Mouse (Mus musculus) cerebellum, adult 9-10 months (tissue): Measurements from ENCODE around the gene A3galt2.

Source experiments
- DNase-seq: peaks from one replicate; pipeline ENCODE4 v3.0.0; 2022

Gene A3galt2

DNA sequence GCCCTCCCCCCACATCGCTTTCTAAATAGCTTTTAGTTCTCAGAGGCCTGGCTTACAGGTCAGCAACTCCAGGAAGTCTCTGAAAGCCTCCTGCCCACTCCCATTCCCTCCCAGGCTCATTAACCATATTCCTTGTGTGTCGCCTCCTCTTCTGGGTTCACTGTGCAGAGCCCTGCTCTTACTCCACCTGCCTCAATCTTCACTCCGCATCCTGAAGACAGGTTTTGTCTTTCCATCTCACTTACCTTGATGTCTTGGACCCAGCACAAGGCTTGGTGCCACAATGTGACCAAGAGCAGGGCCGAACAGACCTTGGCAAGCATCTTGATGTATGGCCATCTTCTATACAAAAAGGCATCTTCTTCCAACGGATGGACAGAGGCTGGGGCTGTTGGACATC lies 4.0 kb downstream of the A3galt2 start:
- DNase-seq, result no peak

DNA sequence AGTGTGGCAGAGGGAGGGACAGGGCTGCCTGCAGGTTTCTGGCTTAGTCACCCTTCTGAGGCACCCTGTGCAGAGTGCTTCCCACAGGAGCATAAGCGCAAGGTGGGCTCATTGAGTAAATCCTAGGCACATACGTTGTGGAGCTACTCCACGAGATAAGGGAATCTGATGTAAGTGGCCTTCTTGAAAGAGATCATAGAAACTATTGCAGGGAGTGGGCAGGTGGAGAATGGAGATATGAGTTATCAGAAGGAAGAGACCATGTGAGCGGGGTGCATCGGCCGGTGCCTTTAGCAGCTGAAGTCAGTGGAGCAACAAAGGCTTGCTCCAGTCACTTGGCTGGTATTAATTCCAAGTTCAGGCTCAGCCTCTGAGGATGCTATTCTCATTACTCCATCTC lies 4.9 kb downstream of the A3galt2 start:
- no peak for DNase-seq

DNA sequence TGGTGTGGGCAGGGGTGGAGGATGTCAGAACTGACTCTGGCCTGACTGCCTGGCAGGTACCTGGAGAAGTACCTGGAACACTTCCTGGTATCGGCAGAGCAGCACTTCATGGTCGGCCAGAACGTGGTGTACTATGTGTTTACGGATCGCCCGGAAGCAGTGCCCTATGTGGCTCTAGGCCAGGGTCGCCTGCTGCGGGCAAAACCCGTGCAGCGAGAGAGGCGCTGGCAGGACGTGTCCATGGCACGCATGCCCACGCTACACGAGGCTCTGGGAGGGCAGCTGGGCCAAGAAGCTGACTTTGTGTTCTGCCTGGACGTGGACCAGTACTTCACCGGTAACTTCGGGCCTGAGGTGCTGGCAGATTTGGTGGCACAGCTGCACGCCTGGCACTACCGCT lies 11.8 kb downstream of the A3galt2 start:
- DNase-seq, result no peak

DNA sequence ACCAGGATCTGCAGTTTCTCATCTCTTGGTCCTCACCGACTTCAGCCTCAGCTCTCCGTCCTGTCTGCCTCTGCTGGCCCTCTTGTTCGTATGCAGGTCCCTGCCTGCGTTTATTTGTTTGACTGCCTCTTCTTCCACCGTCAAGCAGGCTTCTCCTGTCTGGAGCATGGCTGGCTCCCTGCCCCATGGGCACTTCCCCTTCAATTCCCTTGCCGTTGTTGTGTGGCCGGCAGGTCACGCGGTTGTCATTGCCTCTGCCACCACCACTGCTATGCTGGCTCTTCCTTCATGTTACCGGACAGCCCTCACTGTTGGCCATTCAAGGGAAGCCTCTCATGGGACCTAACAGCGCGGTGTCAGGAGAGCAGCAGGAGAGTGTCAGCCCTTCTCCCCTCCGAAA lies 13.0 kb downstream of the A3galt2 start:
- no peak for DNase-seq

DNA sequence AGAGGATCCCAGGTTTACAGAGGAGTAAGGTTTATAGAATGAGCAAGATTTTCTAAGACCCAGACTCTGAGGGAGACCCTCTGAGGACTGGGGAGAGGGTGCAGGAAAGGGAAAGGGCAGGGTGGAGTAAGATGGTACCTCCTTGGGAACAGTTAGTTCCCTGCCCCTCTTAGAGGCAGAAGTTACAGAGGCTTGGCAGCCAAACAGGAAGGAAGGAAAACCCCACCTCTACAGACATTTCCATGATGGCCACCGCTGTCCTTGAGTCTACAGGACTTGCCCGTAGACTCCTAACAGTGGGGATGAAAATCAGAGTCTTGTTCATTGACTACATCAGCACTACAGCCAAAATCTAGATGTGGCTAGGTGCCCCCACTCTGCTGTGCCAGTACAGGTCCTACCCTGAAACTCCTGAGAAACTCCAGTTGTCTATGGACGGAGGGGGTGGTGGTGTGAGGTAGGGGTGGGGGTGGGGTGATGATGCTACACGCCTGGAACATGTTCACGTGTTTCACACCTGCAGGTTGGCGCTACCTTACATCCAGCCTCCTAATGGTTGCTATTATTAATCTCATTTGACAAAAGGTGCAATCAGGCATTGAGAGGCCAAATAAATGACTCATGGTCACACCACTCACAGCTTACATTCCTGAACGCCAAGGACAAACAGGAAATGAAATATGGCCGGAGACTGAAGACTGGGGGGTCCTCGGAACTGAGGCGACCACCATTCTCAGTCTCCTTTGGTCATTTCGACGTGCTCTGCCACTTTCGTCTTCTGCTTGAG lies 14.6 kb downstream of the A3galt2 start:
- no peak for DNase-seq

DNA sequence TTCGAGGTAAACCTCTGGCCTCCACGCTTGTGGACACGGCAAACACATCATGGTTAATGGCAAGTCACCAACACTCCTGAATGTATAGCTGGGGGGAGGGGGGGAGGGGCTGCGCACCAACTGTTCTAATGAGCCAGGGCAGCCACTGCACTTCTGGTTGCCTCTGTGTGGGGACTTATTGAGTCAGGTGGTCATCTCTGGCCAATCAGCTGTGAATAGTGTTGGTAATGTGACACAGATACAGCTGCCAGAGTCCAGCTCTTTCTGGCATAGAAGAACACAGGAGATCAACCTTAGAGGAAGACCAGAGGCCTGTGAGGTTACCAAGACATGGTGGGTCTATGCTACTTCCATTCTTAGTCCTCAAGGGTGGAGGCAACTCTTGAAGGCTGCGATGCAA lies 15.5 kb downstream of the A3galt2 start:
- no peak for DNase-seq

DNA sequence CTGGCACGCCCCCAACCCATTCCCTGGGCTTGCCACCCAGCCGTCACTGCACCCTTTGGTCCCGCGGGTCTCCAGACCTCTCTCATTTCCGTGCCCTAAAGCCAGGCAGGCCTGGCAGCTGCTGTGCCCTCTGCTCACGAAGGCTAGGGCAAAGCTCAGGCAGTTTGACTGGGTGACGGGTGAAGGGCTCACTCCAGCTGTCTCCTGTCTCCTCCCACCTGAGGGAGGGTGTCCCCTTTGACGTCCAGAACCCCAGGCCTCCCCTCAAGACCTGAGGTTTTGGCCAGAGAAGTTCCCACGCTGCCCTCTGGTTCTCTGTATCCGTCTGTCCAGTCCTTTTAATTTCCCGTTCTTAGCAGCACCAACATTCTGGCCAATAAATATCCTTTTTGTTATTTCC lies 18.7 kb downstream of the A3galt2 start:
- DNase-seq, result no peak

DNA sequence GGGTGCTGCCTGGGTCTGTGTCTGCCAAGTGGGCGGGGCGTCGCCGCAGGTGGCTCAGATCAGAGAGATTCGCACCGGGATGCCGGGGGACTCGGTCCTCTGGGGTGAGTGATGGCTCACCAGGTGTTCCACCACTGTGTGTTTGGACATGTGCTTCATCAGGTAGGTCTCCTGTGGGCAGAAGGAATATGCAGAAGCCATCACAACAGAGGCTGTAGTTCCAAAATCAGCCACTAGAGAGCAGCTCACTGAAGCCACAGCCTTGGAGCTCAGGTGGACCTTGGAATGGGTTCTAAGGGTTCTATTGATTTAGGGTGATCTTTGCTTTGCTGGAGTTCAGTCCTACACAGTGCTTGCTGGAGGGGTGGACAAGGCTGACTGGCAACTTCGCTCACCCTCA lies 19.3 kb downstream of the A3galt2 start:
- peak; percentile 73 for DNase-seq

DNA sequence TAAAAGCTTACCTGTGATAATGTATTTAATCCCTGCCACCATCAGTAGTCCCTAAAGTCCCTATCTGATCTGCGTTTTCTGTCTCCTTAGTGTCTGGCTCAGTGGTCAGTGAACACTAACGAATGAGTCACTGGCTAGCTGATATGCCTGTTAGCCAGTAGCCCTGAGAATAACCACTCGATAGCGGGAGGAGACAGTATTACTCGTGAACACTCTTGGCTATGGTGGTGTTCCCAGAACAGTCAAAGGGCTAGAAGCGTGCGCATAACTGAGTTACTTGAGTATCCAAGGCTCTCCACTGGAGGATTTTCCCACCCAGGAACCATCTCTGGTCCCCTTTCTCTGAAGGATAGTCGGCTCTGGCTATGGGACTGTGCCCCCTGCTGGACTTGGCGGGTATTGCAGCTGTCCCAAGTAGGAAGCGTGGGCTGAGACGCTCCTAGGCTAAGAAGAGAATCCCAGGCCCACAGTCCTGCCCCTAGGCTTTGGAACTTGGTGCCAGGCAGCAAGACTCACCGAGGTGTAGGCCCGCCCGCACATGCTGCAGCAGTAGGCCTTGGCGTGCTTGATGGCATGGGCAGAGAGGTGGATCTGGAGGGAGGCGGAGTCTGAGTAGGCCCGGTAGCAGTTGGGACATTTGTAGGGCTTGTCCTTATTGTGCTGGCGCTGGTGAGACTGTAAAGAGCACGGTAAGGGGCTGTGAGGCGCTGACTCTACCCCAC lies 21.6 kb downstream of the A3galt2 start:
- peak; percentile 85 for DNase-seq

DNA sequence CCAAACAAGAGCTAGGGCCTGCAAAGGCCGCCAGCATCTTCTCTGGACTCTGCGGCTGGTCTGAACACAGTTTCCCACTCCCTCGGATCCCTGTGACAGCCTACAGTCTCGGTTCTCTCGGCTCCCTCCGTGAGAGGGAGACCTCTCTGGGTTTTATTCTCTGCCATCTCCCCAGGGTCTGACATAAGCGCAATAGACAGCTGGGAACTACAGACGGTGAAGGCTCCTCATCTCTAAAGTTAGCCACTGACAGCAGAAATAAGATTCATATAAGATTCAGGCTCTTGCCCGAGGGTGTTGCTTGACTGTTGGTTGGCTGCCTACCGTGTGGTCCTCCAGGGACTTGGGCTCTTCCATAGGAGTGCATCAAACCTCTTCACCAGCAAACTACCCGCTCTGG lies 22.4 kb downstream of the A3galt2 start:
- no peak for DNase-seq

DNA sequence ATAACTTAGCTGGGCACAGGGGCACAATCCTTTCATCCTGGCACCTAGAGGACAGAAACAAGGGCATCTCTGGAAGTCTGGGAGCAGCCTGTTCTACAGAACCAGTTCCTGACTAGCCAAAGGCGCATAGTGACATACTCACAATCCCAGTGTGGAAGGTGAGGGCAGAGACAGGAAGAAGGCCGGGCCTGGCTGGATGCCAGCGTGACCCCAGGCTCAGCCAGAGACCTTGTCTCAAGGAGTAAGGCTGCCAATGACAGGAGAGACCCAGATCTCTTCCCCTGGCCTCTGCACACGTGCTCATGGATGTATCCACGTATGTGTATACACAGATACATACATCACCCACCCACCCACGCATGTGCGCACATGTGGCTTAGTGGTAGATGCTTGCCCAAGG lies 26.9 kb downstream of the A3galt2 start:
- no peak for DNase-seq

DNA sequence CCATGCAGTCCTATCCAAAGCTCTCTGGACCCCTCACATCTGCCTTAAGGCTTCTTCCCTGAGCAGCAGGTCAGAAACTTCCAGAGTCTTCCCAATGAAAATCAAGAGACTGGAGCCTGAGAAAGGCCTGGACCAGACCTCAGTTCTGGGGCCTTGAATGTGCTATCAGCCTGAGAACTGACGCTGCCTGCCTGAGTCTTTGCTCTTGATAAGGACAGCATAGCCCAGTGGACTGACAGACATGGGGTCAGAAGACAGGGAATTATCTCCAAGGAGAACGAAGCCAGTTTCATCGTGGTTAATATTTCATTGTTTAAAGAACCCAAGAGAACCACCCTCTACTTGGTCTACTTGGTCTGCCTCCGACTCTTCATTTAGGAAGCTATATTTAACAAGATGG lies 27.5 kb downstream of the A3galt2 start:
- DNase-seq, result no peak

DNA sequence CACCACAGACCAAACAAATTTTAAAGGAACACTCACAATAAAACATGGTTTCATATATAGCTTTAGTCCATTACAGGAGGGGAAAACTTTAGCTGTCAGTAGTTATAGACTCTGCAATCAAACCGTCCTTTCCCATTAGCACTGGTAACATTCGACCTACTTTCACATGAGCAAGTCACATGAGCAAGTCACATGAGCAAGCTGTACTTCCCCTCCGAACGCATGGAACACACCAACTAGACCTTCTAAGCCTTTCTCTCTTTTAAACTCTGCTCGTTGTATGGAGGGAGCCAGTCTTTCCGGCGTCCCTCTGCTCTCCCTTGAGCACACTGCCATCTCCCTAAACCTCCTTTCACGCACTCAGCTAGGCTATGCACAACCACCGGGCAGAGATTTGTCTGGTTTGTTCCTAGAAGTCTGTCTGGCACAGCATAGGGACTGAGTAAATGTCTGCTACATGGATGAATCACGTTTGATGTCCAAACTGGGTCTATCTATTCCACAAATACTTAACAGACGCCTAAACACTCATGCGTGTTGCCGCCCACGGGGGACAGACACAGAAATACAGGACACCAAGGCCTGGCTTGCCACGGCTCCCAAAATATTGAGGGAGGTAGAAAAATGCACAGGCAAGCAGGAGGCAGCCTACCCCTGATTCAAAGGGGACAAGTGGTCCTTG lies 29.9 kb downstream of the A3galt2 start:
- DNase-seq, result no peak

DNA sequence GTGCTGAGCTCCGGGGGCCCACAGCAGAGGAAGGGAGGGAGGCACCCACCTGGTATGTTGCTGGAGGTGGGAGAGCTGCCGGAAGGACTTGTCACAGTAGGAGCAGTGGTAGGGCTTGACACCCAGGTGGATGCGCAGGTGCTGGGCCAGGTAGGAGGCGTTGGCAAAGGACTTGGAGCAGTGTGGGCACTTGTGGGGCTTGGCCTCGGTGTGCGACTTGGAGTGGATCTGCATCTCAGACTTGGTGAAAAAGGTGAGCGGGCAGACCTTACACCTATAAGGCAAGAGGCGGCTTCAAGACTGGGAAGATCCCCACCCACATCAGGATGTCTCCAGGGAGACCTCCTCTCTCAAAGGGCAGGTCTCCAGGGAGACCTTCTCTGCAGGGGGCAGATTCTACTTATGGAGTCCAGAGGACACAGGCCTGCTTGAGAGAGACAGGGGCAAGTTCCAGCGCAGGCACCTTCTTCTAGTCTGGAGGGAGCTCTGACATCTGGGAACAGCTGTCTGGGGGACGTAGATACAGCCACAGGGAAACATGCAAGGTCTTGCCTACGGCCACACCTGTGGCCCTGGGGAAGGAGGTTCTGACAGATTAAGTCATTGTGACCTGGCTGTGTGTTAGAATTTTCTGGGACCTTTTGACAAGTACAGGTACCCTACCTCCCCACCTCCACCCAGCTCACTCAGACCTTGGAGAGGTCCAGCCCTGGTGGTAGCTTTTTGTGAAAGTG lies 30.9 kb downstream of the A3galt2 start:
- DNase-seq, result no peak

DNA sequence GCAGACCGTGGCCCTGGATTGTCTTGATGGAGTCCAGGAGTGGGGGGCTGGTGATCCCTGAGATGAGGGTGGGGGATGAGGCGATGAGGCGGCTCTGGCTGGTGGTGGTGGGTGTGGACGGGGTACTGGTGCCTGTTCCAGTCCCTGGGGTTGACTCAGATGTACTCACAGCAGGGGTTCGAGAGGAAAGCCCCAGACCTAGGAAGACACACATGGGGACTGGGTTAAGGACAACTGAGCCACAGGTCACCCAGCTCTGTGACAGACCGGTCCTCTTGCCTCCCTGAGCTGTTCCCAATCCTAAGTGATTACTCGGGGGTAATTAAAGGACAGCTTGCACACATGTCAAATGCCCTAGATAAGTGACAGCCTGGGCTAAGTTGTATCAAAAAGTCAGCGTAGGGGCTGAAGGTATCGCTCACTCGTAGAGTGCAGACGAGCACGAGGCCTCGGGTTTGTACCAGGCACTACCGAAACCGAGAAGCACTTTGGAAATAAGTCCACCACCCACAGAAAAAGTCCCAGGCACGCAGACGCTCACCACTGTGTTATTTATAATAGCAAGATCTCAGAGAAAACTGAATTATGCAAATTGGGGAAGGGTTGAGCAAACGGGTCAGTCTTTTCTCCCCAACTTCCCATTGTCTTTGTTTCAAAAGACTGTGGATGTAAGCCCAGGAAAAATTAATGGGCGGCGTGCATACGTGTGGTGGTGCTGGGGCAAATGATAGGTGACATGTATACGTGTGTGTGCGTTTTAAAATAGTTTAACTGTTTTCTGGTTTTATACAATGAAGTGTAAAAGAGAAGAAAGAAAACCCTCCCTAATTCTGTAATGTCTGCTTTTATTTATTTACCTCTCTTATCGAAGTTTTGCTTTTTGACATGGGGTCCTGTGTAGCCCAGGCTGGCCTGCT lies 32.1 kb downstream of the A3galt2 start:
- DNase-seq, result no peak

DNA sequence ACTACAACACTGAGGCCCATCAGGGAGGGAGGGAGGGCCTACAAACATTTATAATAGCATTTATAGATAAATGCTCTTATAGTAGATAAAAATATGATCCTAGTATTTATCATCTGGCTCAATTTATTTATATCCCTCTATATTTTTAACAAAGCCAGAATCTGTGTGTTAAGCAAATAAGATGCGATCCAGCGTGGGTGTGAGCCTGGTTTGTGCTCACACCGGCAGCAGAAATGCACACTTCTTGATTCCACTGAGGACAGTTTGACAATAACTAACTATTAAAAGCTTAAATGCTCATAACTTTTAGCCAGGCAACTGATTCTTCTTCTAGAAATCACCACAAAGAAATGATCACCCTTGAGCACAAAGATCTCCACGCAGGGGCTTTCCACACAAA lies 32.9 kb downstream of the A3galt2 start:
- DNase-seq, result no peak

DNA sequence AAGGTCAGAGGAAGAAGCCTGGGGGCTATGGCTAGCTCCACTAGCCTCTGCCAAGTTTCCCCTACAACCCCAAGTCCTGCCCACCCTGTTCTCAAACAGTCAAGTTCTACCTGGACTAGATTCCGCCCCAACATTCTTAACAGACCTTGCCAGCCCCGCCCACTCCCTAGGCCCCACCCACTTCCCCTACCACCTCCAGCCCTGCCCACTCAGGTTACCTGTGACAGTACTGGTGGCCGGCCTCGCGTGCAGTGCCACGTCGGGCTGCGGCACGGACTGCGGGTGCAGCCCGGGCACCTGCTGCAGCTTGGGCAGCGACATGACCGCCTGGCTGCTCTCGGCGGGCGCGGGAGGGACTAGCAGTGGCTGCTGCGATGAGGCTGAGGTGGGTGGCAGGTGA lies 34.5 kb downstream of the A3galt2 start:
- no peak for DNase-seq

DNA sequence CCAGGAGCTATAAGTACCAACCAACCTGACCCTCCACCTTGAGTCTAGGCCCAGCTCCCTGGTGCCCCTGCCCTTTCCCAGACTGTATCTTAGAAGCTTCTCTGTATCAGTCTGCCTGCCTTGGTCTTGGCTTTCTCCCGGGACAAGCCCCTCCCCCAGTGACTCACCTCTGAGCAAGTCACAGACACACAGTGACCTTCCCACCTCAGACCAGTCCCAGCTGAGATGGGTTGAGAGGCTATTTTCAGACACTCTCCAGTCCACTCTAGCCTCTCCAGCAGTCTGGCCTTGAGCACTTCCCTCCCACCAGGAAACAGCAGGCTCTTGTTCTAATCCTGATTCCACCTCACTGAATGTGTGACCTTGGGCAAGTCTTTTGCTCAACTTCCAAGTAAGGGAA lies 38.5 kb downstream of the A3galt2 start:
- DNase-seq, result no peak

DNA sequence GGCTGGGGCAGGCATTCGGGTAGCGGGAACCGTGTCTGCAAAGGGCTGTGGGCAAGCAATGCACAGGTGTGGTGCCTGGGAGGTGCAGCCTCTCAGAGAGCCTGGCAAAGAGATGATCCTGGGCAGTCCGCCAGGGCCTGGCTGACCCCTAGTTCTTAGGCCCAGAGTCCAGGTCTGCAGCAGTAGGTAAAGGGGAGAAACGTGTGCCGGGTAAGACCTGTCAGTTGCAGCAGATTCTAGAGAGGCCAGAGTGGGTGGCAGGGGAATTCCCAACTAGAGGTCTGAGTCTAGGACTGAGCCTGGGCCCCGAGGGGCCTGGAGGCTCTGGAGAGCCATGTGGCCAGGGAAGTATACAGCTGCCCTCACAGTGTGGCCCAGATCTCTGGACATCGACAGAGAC lies 39.0 kb downstream of the A3galt2 start:
- no peak for DNase-seq

DNA sequence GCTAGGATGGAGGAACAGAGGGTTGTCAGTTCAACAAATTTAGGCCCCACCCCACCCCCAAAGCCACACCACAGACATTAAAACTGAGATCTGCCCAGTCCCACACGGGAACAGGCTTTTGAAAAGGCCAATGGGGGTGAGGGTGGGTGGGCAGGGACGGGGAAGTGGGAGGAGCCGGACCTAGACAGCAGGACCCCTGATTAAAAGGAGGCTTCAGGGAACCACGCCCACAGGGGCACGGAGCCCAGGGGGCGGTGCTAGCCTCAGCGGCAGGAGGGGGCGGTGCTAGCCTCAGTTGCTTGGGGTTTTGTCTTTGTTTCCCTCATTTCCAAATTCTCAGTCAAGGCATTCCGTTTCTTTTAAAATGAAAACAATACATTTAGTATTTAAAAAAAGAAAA lies 40.4 kb downstream of the A3galt2 start:
- DNase-seq, result no peak

DNA sequence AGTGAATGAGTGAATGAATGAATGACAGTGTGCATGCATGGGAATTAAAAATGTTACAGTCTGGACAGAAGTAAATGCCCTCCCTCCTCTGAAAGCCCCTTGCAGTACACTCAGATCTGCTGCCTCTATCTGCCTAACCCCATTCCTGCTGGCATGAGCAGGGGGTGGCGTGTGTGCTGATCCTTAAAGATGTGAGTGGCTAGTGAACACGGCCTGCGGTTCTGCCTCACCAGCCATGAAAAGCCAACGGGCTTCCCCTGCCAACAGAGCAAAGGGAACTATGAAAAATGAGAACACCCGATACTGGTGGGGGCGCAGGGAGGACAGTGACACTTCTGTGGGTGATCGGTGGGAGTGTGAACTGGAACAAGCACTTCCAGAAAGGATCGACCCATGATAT lies 41.6 kb downstream of the A3galt2 start:
- DNase-seq, result no peak
